Mouse (Mus musculus): ENCODE measurements around the gene Tns1. TPM values are rescaled to one million over a fixed set of nuclear protein-coding genes. Genes with fewer than 3 reads are reported as not detected.

Tns1 gene
- total and polyA plus RNA-seq, 3 experiments, result 0.11 TPM; not detected in 2

- no peak for DNase-seq (ENCODE audit: low read depth, low spot score)
- Histone ChIP-seq H3K9ac (ENCODE audit: control insufficient read depth, low read depth, low read length, poor library complexity, severe bottlenecking) (no peak overlapping the region), H3K4me3 (ENCODE audit: control insufficient read depth in 1 of 2, insufficient read depth in 1 of 2, low read depth in 2 of 2, low read length in 2 of 2) (no peak overlapping the region), H3K27ac (ENCODE audit: control insufficient read depth, low read depth, low read length) (no peak overlapping the region), H3K36me3 (ENCODE audit: control insufficient read depth in 1 of 2, insufficient read depth in 2 of 2, low read length in 2 of 2) (no peaks in the 10 kb centered on the region), H3K9me3 (replicated peaks; ENCODE audit: insufficient read depth, low read length) (no peaks in the 10 kb centered on the region), H3K4me1 (ENCODE audit: control insufficient read depth in 1 of 2, insufficient read depth in 2 of 2, low read length in 2 of 2) (no peaks in the 10 kb centered on the region), H3K79me2 (ENCODE audit: control insufficient read depth, insufficient read depth, low read length, poor library complexity) (no peaks in the 10 kb centered on the region), H3K27me3 (ENCODE audit: control insufficient read depth in 1 of 2, insufficient read depth in 2 of 2, low read length in 2 of 2) (no peaks in the 10 kb centered on the region)
- TF ChIP-seq GABPA (IDR thresholded peaks at IDR 0.05; ENCODE audit: low read depth, low read length) (no peak), BHLHE40 (IDR thresholded peaks at IDR 0.05; ENCODE audit: borderline replicate concordance, low read depth, low read length) (no peak), HCFC1 (IDR thresholded peaks at IDR 0.05; ENCODE audit: low read depth, low read length) (no peak), MAZ (IDR thresholded peaks at IDR 0.05; ENCODE audit: low read depth, low read length) (no peak), E2F4 (IDR thresholded peaks at IDR 0.05; ENCODE audit: borderline replicate concordance, low read depth, low read length) (no peak), CTCF (IDR thresholded peaks at IDR 0.05 in 2 of 3, conservative IDR thresholded peaks at IDR 0.05 in 1 of 3; ENCODE audit: control insufficient read depth in 1 of 3, insufficient read depth in 1 of 3, low read depth in 2 of 3, low read length in 3 of 3, poor library complexity in 1 of 3, severe bottlenecking in 1 of 3) (no peak), CHD1 (IDR thresholded peaks at IDR 0.05; ENCODE audit: low read depth, low read length) (no peak), NELFE (IDR thresholded peaks at IDR 0.05; ENCODE audit: low read depth, low read length) (no peak), KAT2A (conservative IDR thresholded peaks at IDR 0.05; ENCODE audit: low read depth, low read length) (no peak), SIN3A (IDR thresholded peaks at IDR 0.05; ENCODE audit: low read length) (no peak), ZKSCAN1 (IDR thresholded peaks at IDR 0.05; ENCODE audit: low read depth, low read length) (no peak), ZMIZ1 (IDR thresholded peaks at IDR 0.05; ENCODE audit: low read depth, low read length) (no peak), GATA1 (IDR thresholded peaks at IDR 0.05; ENCODE audit: low read depth, low read length) (no peak), MYB (IDR thresholded peaks at IDR 0.05; ENCODE audit: low read depth, low read length) (no peak), SMC3 (IDR thresholded peaks at IDR 0.05; ENCODE audit: low read depth, low read length) (no peak), JUND (IDR thresholded peaks at IDR 0.05; ENCODE audit: low read depth, low read length) (no peak)
These were observed 58.2 kb downstream of the Tns1 start for GRCm38 (mm10) chr1:74066061-74066460.

GRCm38 (mm10) chr1:74060046-74060445, 64.2 kb downstream of the Tns1 start:
- no peak overlapping the region for H3K27ac ChIP-seq (ENCODE audit: control insufficient read depth, low read depth, low read length)
- H3K36me3 ChIP-seq (ENCODE audit: control insufficient read depth in 1 of 2, insufficient read depth in 2 of 2, low read length in 2 of 2), result no peaks in the 10 kb centered on the region
- H3K27me3 ChIP-seq (ENCODE audit: control insufficient read depth in 1 of 2, insufficient read depth in 2 of 2, low read length in 2 of 2), result no peaks in the 10 kb centered on the region; a peak in 1 of 4 replicates
- no peak for DNase-seq (ENCODE audit: low read depth, low spot score)
- no peaks in the 10 kb centered on the region for H3K4me1 ChIP-seq (ENCODE audit: control insufficient read depth in 1 of 2, insufficient read depth in 2 of 2, low read length in 2 of 2)
- no peaks in the 10 kb centered on the region for H3K79me2 ChIP-seq (ENCODE audit: control insufficient read depth, insufficient read depth, low read length, poor library complexity)
- no peaks in the 10 kb centered on the region for H3K9me3 ChIP-seq (replicated peaks; ENCODE audit: insufficient read depth, low read length)
- TF ChIP-seq SMC3 (IDR thresholded peaks at IDR 0.05; ENCODE audit: low read depth, low read length) (no peak), ELF1 (IDR thresholded peaks at IDR 0.05; ENCODE audit: low read depth, low read length) (no peak)
- H3K9ac ChIP-seq (ENCODE audit: control insufficient read depth, low read depth, low read length, poor library complexity, severe bottlenecking), result no peak overlapping the region
- no peak overlapping the region for H3K4me3 ChIP-seq (ENCODE audit: control insufficient read depth in 1 of 2, insufficient read depth in 1 of 2, low read depth in 2 of 2, low read length in 2 of 2)
